Mouse (Mus musculus): ENCODE results near the gene Zmynd11. TPM values are rescaled to one million over a fixed set of nuclear protein-coding genes. Genes with fewer than 3 reads are reported as not detected.
"Not testable (repeated sequence)": the region's sequence is repeated elsewhere in the genome, so short reads cannot be mapped to it uniquely, and the experiment has no call there.

Zmynd11 gene
- polyA plus RNA-seq (2012; rRNA removed): 51.5 and 52.6 TPM in 2 replicates

GRCm38 (mm10) chr13:9764646-9765536, at the start of gene Zmynd11:
Zmynd11 (minus strand) TSS chr13:9765330.
- DNase-seq (ENCODE audit: low read depth): no peak

- no peak for DNase-seq (ENCODE audit: low read depth)
Observed at GRCm38 (mm10) chr13:9795889-9796631, 30.9 kb upstream of the Zmynd11 start.

GRCm38 (mm10) chr13:9786050-9786449, 20.9 kb upstream of the Zmynd11 start:
- DNase-seq (ENCODE audit: low read depth): no peak

GRCm38 (mm10) chr13:9783717-9784116, 18.6 kb upstream of the Zmynd11 start:
- DNase-seq (ENCODE audit: low read depth): no peak

GRCm38 (mm10) chr13:9775901-9776300, 10.8 kb upstream of the Zmynd11 start:
- DNase-seq (ENCODE audit: low read depth): no peak

- no peak for DNase-seq (ENCODE audit: low read depth)
Observed at GRCm38 (mm10) chr13:9774077-9774476, 8.9 kb upstream of the Zmynd11 start.

- DNase-seq (ENCODE audit: low read depth): no peak
Observed at GRCm38 (mm10) chr13:9767279-9767678, 2.1 kb upstream of the Zmynd11 start.

- DNase-seq (ENCODE audit: low read depth): no peak
Observed at GRCm38 (mm10) chr13:9766497-9766896, 1.4 kb upstream of the Zmynd11 start.

- no peak for DNase-seq (ENCODE audit: low read depth)
Observed at GRCm38 (mm10) chr13:9765537-9765851, 364 bp upstream of the Zmynd11 start.

- DNase-seq (ENCODE audit: low read depth): no peak
Observed at GRCm38 (mm10) chr13:9763828-9764645, 1.1 kb downstream of the Zmynd11 start.

- no peak for DNase-seq (ENCODE audit: low read depth)
Observed at GRCm38 (mm10) chr13:9763100-9763827, 1.9 kb downstream of the Zmynd11 start.

GRCm38 (mm10) chr13:9760057-9760456, 5.1 kb downstream of the Zmynd11 start:
- DNase-seq (ENCODE audit: low read depth): no peak

- no peak for DNase-seq (ENCODE audit: low read depth)
Observed at GRCm38 (mm10) chr13:9757842-9758491, 7.2 kb downstream of the Zmynd11 start.

- DNase-seq (ENCODE audit: low read depth): no peak
Observed at GRCm38 (mm10) chr13:9753706-9754105, 11.4 kb downstream of the Zmynd11 start.

GRCm38 (mm10) chr13:9750320-9750719, 14.8 kb downstream of the Zmynd11 start:
- no peak for DNase-seq (ENCODE audit: low read depth)

- DNase-seq (ENCODE audit: low read depth): no peak
Observed at GRCm38 (mm10) chr13:9749796-9750195, 15.3 kb downstream of the Zmynd11 start.

GRCm38 (mm10) chr13:9738190-9738589, 26.9 kb downstream of the Zmynd11 start:
- DNase-seq (ENCODE audit: low read depth): no peak

- DNase-seq (ENCODE audit: low read depth): no peak
Observed at GRCm38 (mm10) chr13:9737024-9737423, 28.1 kb downstream of the Zmynd11 start.

- DNase-seq (ENCODE audit: low read depth): not testable (repeated sequence)
Observed at GRCm38 (mm10) chr13:9732262-9732661, 32.9 kb downstream of the Zmynd11 start.

- DNase-seq (ENCODE audit: low read depth): no peak
Observed at GRCm38 (mm10) chr13:9729073-9729472, 36.1 kb downstream of the Zmynd11 start.

- no peak for DNase-seq (ENCODE audit: low read depth)
Observed at GRCm38 (mm10) chr13:9715224-9715623, 49.9 kb downstream of the Zmynd11 start.

All from gonadal fat pad, adult 2 months (tissue).